21 mouse cellular contexts compared by ENCODE assay signal in genomic region chr9:101640598-101640997, GRCm38 (mm10).
"Had no signal": no experiment of that assay in that cellular context is flagged by ENCODE, and none has a peak within 500 bp of the region (broad histone marks: within the 10 kb centered on the region; RNA-seq: fewer than 3 reads in every experiment).

No protein-coding gene starts in this region.

- H3K4me2 ChIP-seq: limb, embryonic 13.5 days; liver, embryonic 12.5 days; liver, embryonic 15.5 days; midbrain, embryonic 12.5 days; midbrain, embryonic 15.5 days; neural tube, embryonic 12.5 days; neural tube, embryonic 15.5 days had no signal

- H3K9me3 ChIP-seq: limb, embryonic 10.5 days; limb, embryonic 13.5 days; liver, embryonic 12.5 days; liver, embryonic 15.5 days; midbrain, embryonic 15.5 days; neural tube, embryonic 12.5 days had no signal

- H3K9ac ChIP-seq: limb, embryonic 13.5 days; liver, embryonic 12.5 days; liver, embryonic 15.5 days; midbrain, embryonic 12.5 days; midbrain, embryonic 15.5 days; neural tube, embryonic 12.5 days; neural tube, embryonic 15.5 days had no signal

- H3K27ac ChIP-seq: kidney, postnatal 0 days; layer of hippocampus, adult 2 months; limb, embryonic 10.5 days; limb, embryonic 13.5 days; liver, embryonic 12.5 days; liver, embryonic 15.5 days; macrophage; midbrain, embryonic 12.5 days; midbrain, embryonic 15.5 days; neural tube, embryonic 12.5 days; neural tube, embryonic 15.5 days had no signal

- H3K4me3 ChIP-seq: layer of hippocampus, adult 2 months; limb, embryonic 10.5 days; limb, embryonic 13.5 days; liver, embryonic 12.5 days; liver, embryonic 15.5 days; midbrain, embryonic 12.5 days; midbrain, embryonic 15.5 days; neural tube, embryonic 12.5 days; neural tube, embryonic 15.5 days had no signal

- H3K4me1 ChIP-seq: limb, embryonic 10.5 days; limb, embryonic 13.5 days; liver, embryonic 12.5 days; liver, embryonic 15.5 days; midbrain, embryonic 12.5 days; midbrain, embryonic 15.5 days; neural tube, embryonic 12.5 days; neural tube, embryonic 15.5 days had no signal

- ATAC-seq: liver, embryonic 12.5 days; midbrain, embryonic 15.5 days had no signal

- H3K36me3 ChIP-seq: limb, embryonic 10.5 days; limb, embryonic 13.5 days; liver, embryonic 12.5 days; liver, embryonic 15.5 days; midbrain, embryonic 12.5 days; midbrain, embryonic 15.5 days; neural tube, embryonic 12.5 days; neural tube, embryonic 15.5 days had no signal

- H3K27me3 ChIP-seq: limb, embryonic 13.5 days; liver, embryonic 12.5 days; liver, embryonic 15.5 days; midbrain, embryonic 12.5 days; midbrain, embryonic 15.5 days; neural tube, embryonic 12.5 days; neural tube, embryonic 15.5 days had no signal

- DNase-seq: kidney, postnatal 25 days; layer of hippocampus, adult 9-11 months; liver; lung, adult 2 months; right cerebral cortex, adult 18-20 months; right cerebral cortex, postnatal 14 days; right cerebral cortex, postnatal 4 days; thymus, adult 2 months; thymus, postnatal 14 days; thymus, postnatal 4 days had no signal
